Mouse (Mus musculus) CH12.LX (cell line): ENCODE data around the gene 4933415A04Rik. TPM values are rescaled to one million over a fixed set of nuclear protein-coding genes. Genes with fewer than 3 reads are reported as not detected.

Source experiments
- DNase-seq: peaks from one replicate; pipeline ENCODE4 v3.0.0-alpha.2; 2013; ENCODE audit errors: extremely low read depth
- H3K27ac ChIP-seq: 2 replicates; pipeline ENCODE4 v1.5.1; 2012; ENCODE audit warnings: low read depth, mild to moderate bottlenecking, control low read depth, moderate library complexity; ENCODE audit not compliant: insufficient read depth
- H3K27me3 ChIP-seq: replicated peaks from 2 replicates; pipeline ENCODE3; 2012; ENCODE audit warnings: inconsistent platforms
- H3K36me3 ChIP-seq, 2 experiments: replicated peaks in 1 of 2; 2 replicates each; pipeline versions ENCODE3 to v1.6.1; 2012; ENCODE audit warnings: inconsistent platforms in 1 of 2, low read length in 1 of 2, mild to moderate bottlenecking in 1 of 2, mixed read lengths in 1 of 2, moderate library complexity in 1 of 2; ENCODE audit not compliant: control insufficient read depth in 1 of 2, insufficient read depth in 1 of 2
- H3K4me1 ChIP-seq, 2 experiments: 2 replicates each; pipeline ENCODE4 v1.6.1; 2012; ENCODE audit warnings: inconsistent platforms in 1 of 2, moderate library complexity in 1 of 2; ENCODE audit not compliant: insufficient read depth in 2 of 2, control insufficient read depth in 1 of 2
- H3K4me2 ChIP-seq: 2 replicates; pipeline ENCODE4 v1.6.1; 2012; ENCODE audit warnings: low read depth, mild to moderate bottlenecking, control low read depth; ENCODE audit not compliant: poor library complexity, insufficient read depth, severe bottlenecking
- H3K4me3 ChIP-seq, 3 experiments: fragments of 150-350 bp in 1 of 3; sonication (generic) in 1 of 3; replicated peaks in 1 of 3; 2 replicates each; pipeline versions ENCODE3 to v1.5.1; 2011 to 2012; ENCODE audit warnings: low read depth in 2 of 3, low read length in 2 of 3, mild to moderate bottlenecking in 2 of 3, moderate library complexity in 2 of 3, control low read depth in 1 of 3, improper control_type of control experiment in 1 of 3, inconsistent platforms in 1 of 3, mixed read lengths in 1 of 3; ENCODE audit not compliant: poor library complexity in 1 of 3
- H3K79me2 ChIP-seq: replicated peaks from 2 replicates; pipeline ENCODE4 v1.6.1; 2012; ENCODE audit warnings: mild to moderate bottlenecking, moderate library complexity; ENCODE audit not compliant: control insufficient read depth, poor library complexity, insufficient read depth, severe bottlenecking; ENCODE audit errors: extremely low read depth
- H3K9ac ChIP-seq: 2 replicates; pipeline ENCODE4 v1.6.1; 2012; ENCODE audit warnings: low read depth, mild to moderate bottlenecking, control low read depth, moderate library complexity; ENCODE audit not compliant: insufficient read depth
- H3K9me3 ChIP-seq: replicated peaks from 2 replicates; pipeline ENCODE3; 2012; ENCODE audit warnings: low read length, inconsistent platforms, mixed read lengths
- CHD2 ChIP-seq: IDR thresholded peaks from 2 replicates; pipeline ENCODE4 v1.6.1; 2011; ENCODE audit warnings: low read length, improper control_type of control experiment
- ELF1 ChIP-seq: IDR thresholded peaks from 2 replicates; pipeline ENCODE4 v1.6.1; 2014; ENCODE audit warnings: low read depth, mild to moderate bottlenecking, inconsistent platforms, low read length, improper control_type of control experiment
- JUN ChIP-seq: IDR thresholded peaks from 2 replicates; pipeline ENCODE4 v1.6.1; 2011; ENCODE audit warnings: low read depth, mild to moderate bottlenecking, low read length, improper control_type of control experiment, moderate library complexity; ENCODE audit not compliant: insufficient read depth
- KAT2A ChIP-seq: IDR thresholded peaks from 2 replicates; pipeline ENCODE4 v1.6.1; 2012; ENCODE audit warnings: low read length, improper control_type of control experiment, inconsistent platforms; ENCODE audit not compliant: insufficient replicate concordance
- MAFK ChIP-seq: IDR thresholded peaks from 2 replicates; pipeline ENCODE4 v1.6.1; 2011; ENCODE audit warnings: low read length, improper control_type of control experiment; ENCODE audit not compliant: insufficient replicate concordance
- MAX ChIP-seq: IDR thresholded peaks from 2 replicates; pipeline ENCODE4 v1.6.1; 2011; ENCODE audit warnings: low read length, improper control_type of control experiment
- MXI1 ChIP-seq: IDR thresholded peaks from 2 replicates; pipeline ENCODE4 v1.6.1; 2011; ENCODE audit warnings: mild to moderate bottlenecking, low read depth, low read length, improper control_type of control experiment
- MYC ChIP-seq: IDR thresholded peaks from 2 replicates; pipeline ENCODE4 v1.6.1; 2011; ENCODE audit warnings: low read depth, mild to moderate bottlenecking, improper control_type of control experiment, low read length
- NRF1 ChIP-seq: IDR thresholded peaks from 2 replicates; pipeline ENCODE4 v1.6.1; 2014; ENCODE audit warnings: low read depth, mild to moderate bottlenecking, inconsistent platforms, low read length, improper control_type of control experiment, moderate library complexity
- PAX5 ChIP-seq: IDR thresholded peaks from 2 replicates; pipeline ENCODE4 v1.6.1; 2012; ENCODE audit warnings: low read length, inconsistent platforms, mixed read lengths
- POLR2AphosphoS2 ChIP-seq: IDR thresholded peaks from 2 replicates; pipeline ENCODE4 v1.6.1; 2011; ENCODE audit warnings: low read depth, low read length, improper control_type of control experiment
- SIN3A ChIP-seq: IDR thresholded peaks from 2 replicates; pipeline ENCODE4 v1.6.1; 2012; ENCODE audit warnings: low read length, improper control_type of control experiment, inconsistent platforms
- SMC3 ChIP-seq: IDR thresholded peaks from 2 replicates; pipeline ENCODE4 v1.6.1; 2011; ENCODE audit warnings: low read depth, low read length, improper control_type of control experiment
- TCF12 ChIP-seq: IDR thresholded peaks from 2 replicates; pipeline ENCODE4 v1.6.1; 2014; ENCODE audit warnings: low read depth, mild to moderate bottlenecking, inconsistent platforms, low read length, improper control_type of control experiment
- UBTF ChIP-seq: IDR thresholded peaks from 2 replicates; pipeline ENCODE4 v1.6.1; 2012; ENCODE audit warnings: low read depth, mild to moderate bottlenecking, inconsistent platforms, low read length, improper control_type of control experiment, moderate library complexity
- ZKSCAN1 ChIP-seq: IDR thresholded peaks from 2 replicates; pipeline ENCODE4 v1.6.1; 2012; ENCODE audit warnings: low read depth, inconsistent platforms, low read length, improper control_type of control experiment, borderline replicate concordance
- ZMIZ1 ChIP-seq: IDR thresholded peaks from 2 replicates; pipeline ENCODE4 v1.6.1; 2012; ENCODE audit warnings: low read depth, mild to moderate bottlenecking, inconsistent platforms, low read length, improper control_type of control experiment
- ZNF384 ChIP-seq: IDR thresholded peaks from 2 replicates; pipeline ENCODE4 v1.6.1; 2012; ENCODE audit warnings: low read depth, low read length, improper control_type of control experiment, inconsistent platforms
- dilution Hi-C: fragments of 300-500 bp; cut with MboI; formaldehyde crosslinking; loops from 2 replicates; pipeline ENCODE4 v1.14.3; 2020; ENCODE audit warnings: low sequenced_read_pairs; ENCODE audit not compliant: extremely low pct_unique_long_range_greater_than_20kb, extremely low pct_ligation_motif_present
- in situ Hi-C: fragments of 300-500 bp; cut with MboI; formaldehyde crosslinking; loops from 3 replicates; pipeline ENCODE4 v1.14.3; 2019; ENCODE audit warnings: low sequenced_read_pairs, low pct_ligation_motif_present, low pct_unique_long_range_greater_than_20kb, mixed read lengths
- polyA plus RNA-seq: library from polyadenylated mRNA; unstranded; fragments of >175 nt; gene quantifications from 2 replicates; pipeline ENCODE4 v1.2.1, GENCODE M21; 2012; ENCODE audit warnings: low read depth; ENCODE audit not compliant: insufficient read length
- total RNA-seq, 2 experiments: library from RNA; depleted of rRNA; stranded (reverse); fragments of 300-350 nt in 1 of 2; fragments of >200 nt in 1 of 2; gene quantifications; 2 replicates each; pipeline ENCODE4 v1.2.3; 2012 to 2014

4933415A04Rik gene
- total and polyA plus RNA-seq, 3 experiments: not detected

DNA sequence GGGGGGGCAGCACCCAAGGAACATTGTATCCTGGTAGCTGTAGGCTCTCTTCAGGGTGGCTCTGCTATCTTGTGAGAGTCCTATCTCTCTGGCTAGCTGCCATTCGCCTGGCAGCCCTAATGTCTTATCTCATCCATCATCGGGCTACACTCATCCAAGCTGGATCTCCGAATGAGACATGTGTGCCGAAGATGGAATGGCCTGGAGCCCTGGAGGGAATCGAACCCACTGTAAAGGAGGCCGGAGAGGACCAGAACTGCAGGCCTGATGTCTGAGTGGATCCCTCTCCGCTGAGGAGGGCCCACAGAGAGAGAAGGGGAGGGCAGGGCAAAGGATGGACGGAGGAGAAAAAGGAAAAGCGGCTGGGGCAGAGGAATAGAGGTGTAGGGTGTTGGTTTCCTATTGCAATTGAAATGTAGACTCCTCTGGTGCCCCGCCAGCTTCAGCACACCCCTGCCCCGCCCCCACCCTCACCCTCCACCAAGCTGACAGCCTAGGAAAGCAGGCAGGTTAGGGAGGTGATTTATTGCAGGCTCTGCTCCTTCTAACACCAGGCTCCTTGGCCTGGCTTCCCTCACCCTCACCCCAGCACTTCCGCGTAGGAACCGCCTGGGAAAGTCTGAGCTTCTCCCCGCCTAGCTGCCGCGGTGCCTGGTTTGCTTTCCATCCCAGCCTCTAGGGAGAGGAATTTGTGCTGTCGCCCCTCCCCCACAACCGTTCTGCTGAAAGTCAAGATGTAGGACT, 47.0 kb downstream of the 4933415A04Rik start:
- TF ChIP-seq PAX5 (no peak), ZMIZ1 (no peak), JUN (no peak), ZKSCAN1 (no peak), SIN3A (no peak), SMC3 (no peak), MYC (no peak), ELF1 (no peak), NRF1 (no peak)
- TF ChIP-seq, all 38 proteins: peak for 0
- Histone ChIP-seq H3K27ac (no peak overlapping the region), H3K9ac (no peak overlapping the region), H3K27me3 (no peaks in the 10 kb centered on the region), H3K9me3 (peaks cover 8% of the 10 kb centered on the region), H3K4me3 (no peak overlapping the region), H3K36me3 (no peaks in the 10 kb centered on the region), H3K4me1 (peaks cover 0 to 16% of the 10 kb centered on the region in 2 experiments; a peak in 3 of 4 replicates), H3K4me2 (no peak overlapping the region), H3K79me2 (no peaks in the 10 kb centered on the region)
- in situ Hi-C loops (no loop called here), dilution Hi-C loops (no loop called here)
- no peak for DNase-seq

- Histone ChIP-seq H3K4me1 (peaks cover 0 to 10% of the 10 kb centered on the region in 2 experiments; a peak in 3 of 4 replicates), H3K36me3 (no peaks in the 10 kb centered on the region), H3K9me3 (peaks cover 11% of the 10 kb centered on the region), H3K9ac (no peak overlapping the region), H3K79me2 (no peaks in the 10 kb centered on the region), H3K27ac (no peak overlapping the region), H3K4me3 (no peak overlapping the region), H3K27me3 (no peaks in the 10 kb centered on the region), H3K4me2 (no peak overlapping the region)
- no peak for DNase-seq
- dilution Hi-C loops (no loop called here), in situ Hi-C loops (no loop called here)
- no peak for TF ChIP-seq UBTF
- no peak for TF ChIP-seq JUN
- TF ChIP-seq MAX: no peak
- TF ChIP-seq MXI1: no peak
- TF ChIP-seq KAT2A: no peak
- no peak for TF ChIP-seq ZNF384
- TF ChIP-seq ZKSCAN1: no peak
- TF ChIP-seq POLR2AphosphoS2: no peak
- TF ChIP-seq MAFK: no peak
- TF ChIP-seq CHD2: no peak
- TF ChIP-seq TCF12: no peak
Observed at GRCm38 (mm10) chr11:43636761-43637160, 49.9 kb downstream of the 4933415A04Rik start.
